Mouse (Mus musculus): ENCODE data around the gene Mrgprg. TPM values are rescaled to one million over a fixed set of nuclear protein-coding genes. Genes with fewer than 3 reads are reported as not detected.

Gene Mrgprg
- not detected in 2 replicates for total RNA-seq (2023)

GRCm38 (mm10) chr7:143766893-143767292 is at the start of gene Mrgprg:
Gene Mrgprg (minus strand): TSS chr7:143766993.

GRCm38 (mm10) chr7:143783996-143784829 is 17.4 kb upstream of the Mrgprg start, which contains the start of gene Mrgpre:
Gene Mrgpre (minus strand): TSS chr7:143784500.

GRCm38 (mm10) chr7:143756125-143757026 is 10.4 kb downstream of the Mrgprg start, which contains the start of gene Osbpl5:
Gene Osbpl5 (minus strand): TSS chr7:143756985.

Other genes with a start within 250 kb of the Mrgprg start
- gene Nap1l4, start 217.9 kb downstream of the Mrgprg start, total RNA-seq (2023) = 105 and 152 TPM in 2 replicates
- gene Cars, start 166.9 kb downstream of the Mrgprg start, total RNA-seq (2023) = 39.7 and 42.9 TPM in 2 replicates
- 7.9 and 10.2 TPM in 2 replicates for gene Tnfrsf26, start 138.3 kb downstream of the Mrgprg start, total RNA-seq (2023)
- 1.0 and 1.4 TPM in 2 replicates for gene Tnfrsf22, start 117.3 kb downstream of the Mrgprg start, total RNA-seq (2023)
- 10.8 and 12.3 TPM in 2 replicates for gene Tnfrsf23, start 81.1 kb downstream of the Mrgprg start, total RNA-seq (2023)
- gene Osbpl5, start 10.0 kb downstream of the Mrgprg start, total RNA-seq (2023) = 0.86 and 1.4 TPM in 2 replicates
- 0.20 TPM in 1 of 2 replicates, not detected in the other for gene Mrgpre, start 17.5 kb upstream of the Mrgprg start, total RNA-seq (2023)
- 4.2 and 5.2 TPM in 2 replicates for gene Nadsyn1, start 55.9 kb upstream of the Mrgprg start, total RNA-seq (2023)
- 3.9 and 5.4 TPM in 2 replicates for gene Dhcr7, start 56.2 kb upstream of the Mrgprg start, total RNA-seq (2023)
- not detected in 2 replicates for gene Gm498, start 99.8 kb upstream of the Mrgprg start, total RNA-seq (2023)
- 0.16 TPM in 1 of 2 replicates, not detected in the other for gene Shank2, start 234.9 kb upstream of the Mrgprg start, total RNA-seq (2023)